Mouse (Mus musculus): ENCODE measurements around the gene Accs. TPM values are rescaled to one million over a fixed set of nuclear protein-coding genes. Genes with fewer than 3 reads are reported as not detected.
A peak's percentile ranks its signal among the peaks of the same experiment; 100 is the strongest.

Accs gene
- total and polyA plus RNA-seq, 2 experiments, result 4.1 to 7.2 TPM

GRCm38 (mm10) chr2:93874606-93875005 is 24.9 kb upstream of the Accs start:
- TF ChIP-seq POLR2A (IDR thresholded peaks at IDR 0.05; ENCODE audit: extremely low read depth, insufficient read depth, low read length), result no peak
- no peak for TF ChIP-seq CTCF (IDR thresholded peaks at IDR 0.05; ENCODE audit: low read depth, low read length)
- no peak overlapping the region for H3K9ac ChIP-seq (ENCODE audit: low read depth, low read length)
- H3K27ac ChIP-seq (replicated peaks; ENCODE audit: insufficient read depth, low read depth, low read length), result no peak overlapping the region
- WGBS, result 96% methylated on average over 3 of the region's 3 CpGs
- H3K36me3 ChIP-seq (ENCODE audit: control insufficient read depth, insufficient read depth, low read length), result no peaks in the 10 kb centered on the region
- no peak for DNase-seq (ENCODE audit: extremely low read depth, low read depth, low spot score)
- no peaks in the 10 kb centered on the region for H3K79me2 ChIP-seq (ENCODE audit: control insufficient read depth, insufficient read depth, low read length)
- no peaks in the 10 kb centered on the region for H3K4me1 ChIP-seq (ENCODE audit: control insufficient read depth, insufficient read depth, low read length)
- no peaks in the 10 kb centered on the region for H3K27me3 ChIP-seq (ENCODE audit: control insufficient read depth, insufficient read depth, low read length)
- H3K4me3 ChIP-seq (ENCODE audit: insufficient read depth, low read depth, low read length), result no peak overlapping the region

- no peaks in the 10 kb centered on the region for H3K36me3 ChIP-seq (ENCODE audit: control insufficient read depth, insufficient read depth, low read length)
- no peaks in the 10 kb centered on the region for H3K27me3 ChIP-seq (ENCODE audit: control insufficient read depth, insufficient read depth, low read length)
- no peaks in the 10 kb centered on the region for H3K79me2 ChIP-seq (ENCODE audit: control insufficient read depth, insufficient read depth, low read length)
- DNase-seq (ENCODE audit: extremely low read depth, low read depth, low spot score), result no peak
- H3K4me1 ChIP-seq (ENCODE audit: control insufficient read depth, insufficient read depth, low read length), result no peaks in the 10 kb centered on the region
- H3K4me3 ChIP-seq (ENCODE audit: insufficient read depth, low read depth, low read length), result no peak overlapping the region
- 52% methylated on average over 2 of the region's 2 CpGs for WGBS
- no peak for TF ChIP-seq CTCF (IDR thresholded peaks at IDR 0.05; ENCODE audit: low read depth, low read length)
- no peak for TF ChIP-seq POLR2A (IDR thresholded peaks at IDR 0.05; ENCODE audit: extremely low read depth, insufficient read depth, low read length)
- H3K9ac ChIP-seq (ENCODE audit: low read depth, low read length), result no peak overlapping the region
- H3K27ac ChIP-seq (replicated peaks; ENCODE audit: insufficient read depth, low read depth, low read length), result no peak overlapping the region
Measured at GRCm38 (mm10) chr2:93874227-93874514, 24.4 kb upstream of the Accs start.

GRCm38 (mm10) chr2:93873449-93874226 is 23.9 kb upstream of the Accs start:
- H3K36me3 ChIP-seq (ENCODE audit: control insufficient read depth, insufficient read depth, low read length), result no peaks in the 10 kb centered on the region
- no peaks in the 10 kb centered on the region for H3K27me3 ChIP-seq (ENCODE audit: control insufficient read depth, insufficient read depth, low read length)
- TF ChIP-seq CTCF (IDR thresholded peaks at IDR 0.05; ENCODE audit: low read depth, low read length) (no peak), POLR2A (IDR thresholded peaks at IDR 0.05; ENCODE audit: extremely low read depth, insufficient read depth, low read length) (no peak)
- no peak for DNase-seq (ENCODE audit: extremely low read depth, low read depth, low spot score)
- H3K4me1 ChIP-seq (ENCODE audit: control insufficient read depth, insufficient read depth, low read length), result no peaks in the 10 kb centered on the region
- H3K27ac ChIP-seq (replicated peaks; ENCODE audit: insufficient read depth, low read depth, low read length), result no peak overlapping the region
- no peak overlapping the region for H3K9ac ChIP-seq (ENCODE audit: low read depth, low read length)
- H3K79me2 ChIP-seq (ENCODE audit: control insufficient read depth, insufficient read depth, low read length), result no peaks in the 10 kb centered on the region
- 32% methylated on average over 12 of the region's 12 CpGs for WGBS
- no peak overlapping the region for H3K4me3 ChIP-seq (ENCODE audit: insufficient read depth, low read depth, low read length)

- Histone ChIP-seq H3K4me1 (ENCODE audit: control insufficient read depth, insufficient read depth, low read length) (no peaks in the 10 kb centered on the region), H3K36me3 (ENCODE audit: control insufficient read depth, insufficient read depth, low read length) (no peaks in the 10 kb centered on the region), H3K27ac (replicated peaks; ENCODE audit: insufficient read depth, low read depth, low read length) (no peak overlapping the region), H3K79me2 (ENCODE audit: control insufficient read depth, insufficient read depth, low read length) (no peaks in the 10 kb centered on the region), H3K27me3 (ENCODE audit: control insufficient read depth, insufficient read depth, low read length) (no peaks in the 10 kb centered on the region), H3K4me3 (ENCODE audit: insufficient read depth, low read depth, low read length) (no peak overlapping the region), H3K9ac (ENCODE audit: low read depth, low read length) (no peak overlapping the region)
- TF ChIP-seq POLR2A (IDR thresholded peaks at IDR 0.05; ENCODE audit: extremely low read depth, insufficient read depth, low read length), result no peak
- no peak for TF ChIP-seq CTCF (IDR thresholded peaks at IDR 0.05; ENCODE audit: low read depth, low read length)
- no peak for DNase-seq (ENCODE audit: extremely low read depth, low read depth, low spot score)
- 90% methylated on average over 7 of the region's 7 CpGs for WGBS
Measured at GRCm38 (mm10) chr2:93872257-93872656, 22.5 kb upstream of the Accs start.

GRCm38 (mm10) chr2:93871411-93871925 is 21.7 kb upstream of the Accs start:
- Histone ChIP-seq H3K9ac (ENCODE audit: low read depth, low read length) (no peak overlapping the region), H3K27ac (replicated peaks; ENCODE audit: insufficient read depth, low read depth, low read length) (no peak overlapping the region), H3K36me3 (ENCODE audit: control insufficient read depth, insufficient read depth, low read length) (no peaks in the 10 kb centered on the region), H3K27me3 (ENCODE audit: control insufficient read depth, insufficient read depth, low read length) (no peaks in the 10 kb centered on the region), H3K4me1 (ENCODE audit: control insufficient read depth, insufficient read depth, low read length) (no peaks in the 10 kb centered on the region), H3K4me3 (ENCODE audit: insufficient read depth, low read depth, low read length) (no peak overlapping the region), H3K79me2 (ENCODE audit: control insufficient read depth, insufficient read depth, low read length) (no peaks in the 10 kb centered on the region)
- DNase-seq (ENCODE audit: extremely low read depth, low read depth, low spot score), result no peak
- WGBS, result 95% methylated on average over 4 of the region's 4 CpGs
- TF ChIP-seq CTCF (IDR thresholded peaks at IDR 0.05; ENCODE audit: low read depth, low read length) (no peak), POLR2A (IDR thresholded peaks at IDR 0.05; ENCODE audit: extremely low read depth, insufficient read depth, low read length) (no peak)

- Histone ChIP-seq H3K27me3 (ENCODE audit: control insufficient read depth, insufficient read depth, low read length) (no peaks in the 10 kb centered on the region), H3K27ac (replicated peaks; ENCODE audit: insufficient read depth, low read depth, low read length) (no peak overlapping the region), H3K9ac (ENCODE audit: low read depth, low read length) (no peak overlapping the region), H3K79me2 (ENCODE audit: control insufficient read depth, insufficient read depth, low read length) (no peaks in the 10 kb centered on the region), H3K4me3 (ENCODE audit: insufficient read depth, low read depth, low read length) (no peak overlapping the region), H3K4me1 (ENCODE audit: control insufficient read depth, insufficient read depth, low read length) (no peaks in the 10 kb centered on the region), H3K36me3 (ENCODE audit: control insufficient read depth, insufficient read depth, low read length) (no peaks in the 10 kb centered on the region)
- DNase-seq (ENCODE audit: extremely low read depth, low read depth, low spot score), result peak; percentile 45
- WGBS, result 43% methylated on average over 4 of the region's 4 CpGs
- TF ChIP-seq CTCF (IDR thresholded peaks at IDR 0.05; ENCODE audit: low read depth, low read length), result peak; percentile 28; the same call in 1 of the 2 replicates
- TF ChIP-seq POLR2A (IDR thresholded peaks at IDR 0.05; ENCODE audit: extremely low read depth, insufficient read depth, low read length), result no peak
Measured at GRCm38 (mm10) chr2:93870842-93871241, 21.1 kb upstream of the Accs start.
